Mouse (Mus musculus): Measurements from ENCODE around the gene Slc25a35. TPM values are rescaled to one million over a fixed set of nuclear protein-coding genes. Genes with fewer than 3 reads are reported as not detected.
"Not testable (repeated sequence)": the region's sequence is repeated elsewhere in the genome, so short reads cannot be mapped to it uniquely, and the experiment has no call there.

Slc25a35 gene
- polyA plus RNA-seq (2012; rRNA removed): 11.5 and 12.1 TPM in 2 replicates

GRCm38 (mm10) chr11:68967337-68968282 is at the start of gene Slc25a35:
Slc25a35 (plus strand) TSS chr11:68968131.
- Histone ChIP-seq H3K4me3 (replicated peaks; ENCODE audit: insufficient read depth, low read depth, low read length) (peak within 1 kb of the TSS; percentile 75), H3K27ac (ENCODE audit: insufficient read depth, low read length) (peak within 1 kb of the TSS; percentile 79), H3K27me3 (ENCODE audit: control insufficient read depth, insufficient read depth, low read length) (no peaks in the 10 kb centered on the region), H3K4me1 (ENCODE audit: control insufficient read depth, insufficient read depth, low read length) (peaks cover 13% of the 10 kb centered on the region)
- under 1% methylated on average over 50 of the region's 50 CpGs for WGBS
- no peak for TF ChIP-seq CTCF (IDR thresholded peaks at IDR 0.05; ENCODE audit: borderline replicate concordance, insufficient read depth, low read depth, low read length)
- peak; percentile 50; the same call in 1 of the 2 replicates for TF ChIP-seq POLR2A (IDR thresholded peaks at IDR 0.05; ENCODE audit: borderline replicate concordance, insufficient read depth, low read length)
- DNase-seq: peak; percentile 95 to 96

- no peak for DNase-seq
- no peak overlapping the region for H3K4me3 ChIP-seq (replicated peaks; ENCODE audit: insufficient read depth, low read depth, low read length)
- H3K27me3 ChIP-seq (ENCODE audit: control insufficient read depth, insufficient read depth, low read length): no peaks in the 10 kb centered on the region
- TF ChIP-seq CTCF (IDR thresholded peaks at IDR 0.05; ENCODE audit: borderline replicate concordance, insufficient read depth, low read depth, low read length): no peak
- TF ChIP-seq POLR2A (IDR thresholded peaks at IDR 0.05; ENCODE audit: borderline replicate concordance, insufficient read depth, low read length): no peak
- H3K4me1 ChIP-seq (ENCODE audit: control insufficient read depth, insufficient read depth, low read length): no peaks in the 10 kb centered on the region
- no peak overlapping the region for H3K27ac ChIP-seq (ENCODE audit: insufficient read depth, low read length)
- 82% methylated on average over 3 of the region's 3 CpGs for whole genome bisulfite sequencing
These were observed 44.7 kb upstream of the Slc25a35 start for GRCm38 (mm10) chr11:68923191-68923590.

- H3K4me3 ChIP-seq (replicated peaks; ENCODE audit: insufficient read depth, low read depth, low read length): no peak overlapping the region
- TF ChIP-seq POLR2A (IDR thresholded peaks at IDR 0.05; ENCODE audit: borderline replicate concordance, insufficient read depth, low read length) (no peak), CTCF (IDR thresholded peaks at IDR 0.05; ENCODE audit: borderline replicate concordance, insufficient read depth, low read depth, low read length) (no peak)
- no peak for DNase-seq
- no peak overlapping the region for H3K27ac ChIP-seq (ENCODE audit: insufficient read depth, low read length)
- H3K27me3 ChIP-seq (ENCODE audit: control insufficient read depth, insufficient read depth, low read length): no peaks in the 10 kb centered on the region
- WGBS: 86% methylated on average over 2 of the region's 2 CpGs
- no peaks in the 10 kb centered on the region for H3K4me1 ChIP-seq (ENCODE audit: control insufficient read depth, insufficient read depth, low read length)
These were observed 43.2 kb upstream of the Slc25a35 start for GRCm38 (mm10) chr11:68924749-68925148.

- 79% methylated on average over 3 of the region's 3 CpGs for WGBS
These were observed 41.0 kb upstream of the Slc25a35 start, which contains the start of gene Odf4 for GRCm38 (mm10) chr11:68926981-68927380. Odf4 (minus strand) TSS chr11:68927081.

GRCm38 (mm10) chr11:68929947-68930346 is 38.0 kb upstream of the Slc25a35 start:
- WGBS: 88% methylated on average over 6 of the region's 6 CpGs
- Histone ChIP-seq H3K27ac (ENCODE audit: insufficient read depth, low read length) (no peak overlapping the region), H3K27me3 (ENCODE audit: control insufficient read depth, insufficient read depth, low read length) (no peaks in the 10 kb centered on the region), H3K4me1 (ENCODE audit: control insufficient read depth, insufficient read depth, low read length) (no peaks in the 10 kb centered on the region), H3K4me3 (replicated peaks; ENCODE audit: insufficient read depth, low read depth, low read length) (no peak overlapping the region)
- TF ChIP-seq POLR2A (IDR thresholded peaks at IDR 0.05; ENCODE audit: borderline replicate concordance, insufficient read depth, low read length) (no peak), CTCF (IDR thresholded peaks at IDR 0.05; ENCODE audit: borderline replicate concordance, insufficient read depth, low read depth, low read length) (no peak)
- no peak for DNase-seq

More at GRCm38 (mm10) chr11:68926981-68927380, 41.0 kb upstream of the Slc25a35 start, which contains the start of gene Odf4:
- Histone ChIP-seq H3K27ac (ENCODE audit: insufficient read depth, low read length) (no peak within 1 kb of the TSS), H3K27me3 (ENCODE audit: control insufficient read depth, insufficient read depth, low read length) (no peaks in the 10 kb centered on the region), H3K4me3 (replicated peaks; ENCODE audit: insufficient read depth, low read depth, low read length) (no peak within 1 kb of the TSS), H3K4me1 (ENCODE audit: control insufficient read depth, insufficient read depth, low read length) (no peaks in the 10 kb centered on the region)
- no peak for DNase-seq
- TF ChIP-seq POLR2A (IDR thresholded peaks at IDR 0.05; ENCODE audit: borderline replicate concordance, insufficient read depth, low read length) (no peak), CTCF (IDR thresholded peaks at IDR 0.05; ENCODE audit: borderline replicate concordance, insufficient read depth, low read depth, low read length) (no peak)

- DNase-seq: no peak
- WGBS: 48% methylated on average over 5 of the region's 5 CpGs
- H3K27me3 ChIP-seq (ENCODE audit: control insufficient read depth, insufficient read depth, low read length): no peaks in the 10 kb centered on the region
- no peak overlapping the region for H3K4me3 ChIP-seq (replicated peaks; ENCODE audit: insufficient read depth, low read depth, low read length)
- H3K4me1 ChIP-seq (ENCODE audit: control insufficient read depth, insufficient read depth, low read length): no peaks in the 10 kb centered on the region
- H3K27ac ChIP-seq (ENCODE audit: insufficient read depth, low read length): no peak overlapping the region
- TF ChIP-seq POLR2A (IDR thresholded peaks at IDR 0.05; ENCODE audit: borderline replicate concordance, insufficient read depth, low read length) (no peak), CTCF (IDR thresholded peaks at IDR 0.05; ENCODE audit: borderline replicate concordance, insufficient read depth, low read depth, low read length) (no peak)
These were observed 33.9 kb upstream of the Slc25a35 start for GRCm38 (mm10) chr11:68933885-68934507.

GRCm38 (mm10) chr11:68936951-68937350 is 31.0 kb upstream of the Slc25a35 start:
- not testable (repeated sequence) for H3K27ac ChIP-seq (ENCODE audit: insufficient read depth, low read length); H3K4me1 ChIP-seq (ENCODE audit: control insufficient read depth, insufficient read depth, low read length); H3K4me3 ChIP-seq (replicated peaks; ENCODE audit: insufficient read depth, low read depth, low read length); DNase-seq; H3K27me3 ChIP-seq (ENCODE audit: control insufficient read depth, insufficient read depth, low read length)
- WGBS: 87% methylated on average over 4 of the region's 4 CpGs
